Mouse (Mus musculus): Measurements from ENCODE around the gene Cnst. TPM values are rescaled to one million over a fixed set of nuclear protein-coding genes. Genes with fewer than 3 reads are reported as not detected.

Gene Cnst
- polyA plus RNA-seq, 1 experiment from 2014 or later: 18.2 TPM

- H3K9ac ChIP-seq: no peak overlapping the region
- H3K4me1 ChIP-seq (ENCODE audit: insufficient read depth): no peaks in the 10 kb centered on the region
- no peak for DNase-seq
- H3K4me2 ChIP-seq: no peak overlapping the region
- H3K27me3 ChIP-seq (ENCODE audit: insufficient read depth, low read length): no peaks in the 10 kb centered on the region
- no peaks in the 10 kb centered on the region for H3K9me3 ChIP-seq (ENCODE audit: low read depth, low read length)
- peaks cover 16% of the 10 kb centered on the region for H3K36me3 ChIP-seq (ENCODE audit: insufficient read depth)
- ATAC-seq (ENCODE audit: insufficient read depth): no peak
- H3K4me3 ChIP-seq (ENCODE audit: low read depth, low read length): no peak overlapping the region
- TF ChIP-seq CTCF (IDR thresholded peaks at IDR 0.05; ENCODE audit: low read depth): no peak
- 49% methylated on average over 8 of the region's 8 CpGs for WGBS
- H3K27ac ChIP-seq (ENCODE audit: low read depth): no peak overlapping the region
These were observed 82.4 kb downstream of the Cnst start for GRCm38 (mm10) chr1:179628438-179629106.

GRCm38 (mm10) chr1:179629276-179629675 is 83.1 kb downstream of the Cnst start:
- no peak overlapping the region for H3K4me2 ChIP-seq
- H3K9ac ChIP-seq: no peak overlapping the region
- no peaks in the 10 kb centered on the region for H3K27me3 ChIP-seq (ENCODE audit: insufficient read depth, low read length)
- no peak for TF ChIP-seq CTCF (IDR thresholded peaks at IDR 0.05; ENCODE audit: low read depth)
- H3K4me3 ChIP-seq (ENCODE audit: low read depth, low read length): no peak overlapping the region
- 83% methylated on average over 5 of the region's 5 CpGs for WGBS
- no peak for ATAC-seq (ENCODE audit: insufficient read depth)
- no peak for DNase-seq
- H3K4me1 ChIP-seq (ENCODE audit: insufficient read depth): no peaks in the 10 kb centered on the region
- H3K36me3 ChIP-seq (ENCODE audit: insufficient read depth): peaks cover 16% of the 10 kb centered on the region
- H3K9me3 ChIP-seq (ENCODE audit: low read depth, low read length): no peaks in the 10 kb centered on the region
- no peak overlapping the region for H3K27ac ChIP-seq (ENCODE audit: low read depth)

- Histone ChIP-seq H3K9me3 (ENCODE audit: low read depth, low read length) (no peaks in the 10 kb centered on the region), H3K27me3 (ENCODE audit: insufficient read depth, low read length) (no peaks in the 10 kb centered on the region), H3K9ac (no peak overlapping the region), H3K4me1 (ENCODE audit: insufficient read depth) (no peaks in the 10 kb centered on the region), H3K4me3 (ENCODE audit: low read depth, low read length) (no peak overlapping the region), H3K36me3 (ENCODE audit: insufficient read depth) (no peaks in the 10 kb centered on the region), H3K4me2 (no peak overlapping the region), H3K27ac (ENCODE audit: low read depth) (no peak overlapping the region)
- TF ChIP-seq CTCF (IDR thresholded peaks at IDR 0.05; ENCODE audit: low read depth): no peak
- DNase-seq (no peak), ATAC-seq (ENCODE audit: insufficient read depth) (no peak)
- WGBS: 77% methylated on average over 11 of the region's 11 CpGs
These were observed 86.7 kb downstream of the Cnst start for GRCm38 (mm10) chr1:179632746-179633413.

- TF ChIP-seq CTCF (IDR thresholded peaks at IDR 0.05; ENCODE audit: low read depth): peak; percentile 69
- Histone ChIP-seq H3K4me2 (no peak overlapping the region), H3K9ac (no peak overlapping the region), H3K36me3 (ENCODE audit: insufficient read depth) (no peaks in the 10 kb centered on the region), H3K27me3 (ENCODE audit: insufficient read depth, low read length) (no peaks in the 10 kb centered on the region), H3K27ac (ENCODE audit: low read depth) (no peak overlapping the region), H3K9me3 (ENCODE audit: low read depth, low read length) (no peaks in the 10 kb centered on the region), H3K4me1 (ENCODE audit: insufficient read depth) (no peaks in the 10 kb centered on the region), H3K4me3 (ENCODE audit: low read depth, low read length) (no peak overlapping the region)
- DNase-seq: peak; percentile 74
- no peak for ATAC-seq (ENCODE audit: insufficient read depth)
- WGBS: 30% methylated on average over 1 of the region's 1 CpGs
These were observed 87.2 kb downstream of the Cnst start for GRCm38 (mm10) chr1:179633414-179633752.

GRCm38 (mm10) chr1:179634159-179634558 is 88.0 kb downstream of the Cnst start:
- Histone ChIP-seq H3K27me3 (ENCODE audit: insufficient read depth, low read length) (no peaks in the 10 kb centered on the region), H3K27ac (ENCODE audit: low read depth) (no peak overlapping the region), H3K4me2 (no peak overlapping the region), H3K9me3 (ENCODE audit: low read depth, low read length) (no peaks in the 10 kb centered on the region), H3K4me1 (ENCODE audit: insufficient read depth) (no peaks in the 10 kb centered on the region), H3K9ac (no peak overlapping the region), H3K36me3 (ENCODE audit: insufficient read depth) (no peaks in the 10 kb centered on the region), H3K4me3 (ENCODE audit: low read depth, low read length) (no peak overlapping the region)
- TF ChIP-seq CTCF (IDR thresholded peaks at IDR 0.05; ENCODE audit: low read depth): peak; percentile 14; the same call in 1 of the 2 replicates
- DNase-seq: no peak
- ATAC-seq (ENCODE audit: insufficient read depth): no peak
- 75% methylated on average over 3 of the region's 3 CpGs for WGBS

- H3K4me2 ChIP-seq: no peak overlapping the region
- no peaks in the 10 kb centered on the region for H3K9me3 ChIP-seq (ENCODE audit: low read depth, low read length)
- H3K9ac ChIP-seq: no peak overlapping the region
- 82% methylated on average over 4 of the region's 4 CpGs for WGBS
- H3K27ac ChIP-seq (ENCODE audit: low read depth): no peak overlapping the region
- TF ChIP-seq CTCF (IDR thresholded peaks at IDR 0.05; ENCODE audit: low read depth): no peak
- no peaks in the 10 kb centered on the region for H3K27me3 ChIP-seq (ENCODE audit: insufficient read depth, low read length)
- DNase-seq (no peak), ATAC-seq (ENCODE audit: insufficient read depth) (no peak)
- no peak overlapping the region for H3K4me3 ChIP-seq (ENCODE audit: low read depth, low read length)
- no peaks in the 10 kb centered on the region for H3K4me1 ChIP-seq (ENCODE audit: insufficient read depth)
- no peaks in the 10 kb centered on the region for H3K36me3 ChIP-seq (ENCODE audit: insufficient read depth)
These were observed 96.6 kb downstream of the Cnst start for GRCm38 (mm10) chr1:179642726-179643125.

GRCm38 (mm10) chr1:179644151-179644550 is 98.0 kb downstream of the Cnst start:
- ATAC-seq (ENCODE audit: insufficient read depth) (no peak), DNase-seq (no peak)
- Histone ChIP-seq H3K9me3 (ENCODE audit: low read depth, low read length) (no peaks in the 10 kb centered on the region), H3K4me3 (ENCODE audit: low read depth, low read length) (no peak overlapping the region), H3K9ac (no peak overlapping the region), H3K27me3 (ENCODE audit: insufficient read depth, low read length) (no peaks in the 10 kb centered on the region), H3K36me3 (ENCODE audit: insufficient read depth) (no peaks in the 10 kb centered on the region), H3K4me1 (ENCODE audit: insufficient read depth) (no peaks in the 10 kb centered on the region), H3K27ac (ENCODE audit: low read depth) (no peak overlapping the region), H3K4me2 (no peak overlapping the region)
- no peak for TF ChIP-seq CTCF (IDR thresholded peaks at IDR 0.05; ENCODE audit: low read depth)
- 58% methylated on average over 3 of the region's 3 CpGs for WGBS

All from lung, embryonic 14.5 days (tissue).